10 mouse cellular contexts compared by ENCODE assay signal in genomic region chr12:112309781-112310180, GRCm38 (mm10).
DNase-seq lines count a peak whose midpoint lies in the region; TF ChIP-seq lines count a peak whose summit lies in the region.
"Had no signal": no experiment of that assay in that cellular context is flagged by ENCODE, and none has a peak within 500 bp of the region (broad histone marks: within the 10 kb centered on the region; RNA-seq: fewer than 3 reads in every experiment).

No protein-coding gene starts in this region.

- peak; percentile 62 for TF ChIP-seq CTCF in heart, adult 2 months (IDR thresholded peaks at IDR 0.05)

- no peaks in the 10 kb centered on the region for H3K4me1 ChIP-seq in heart, adult 2 months (ENCODE audit: control insufficient read depth, insufficient read depth, low read length)
- 0 out of 2 replicates have a peak, but pooled peaks cover 3% of the 10 kb centered on the region for H3K4me1 ChIP-seq in heart, embryonic 10.5 days
- H3K4me1 ChIP-seq: liver, embryonic 13.5 days had no signal

- H3K4me3 ChIP-seq in heart, adult 2 months: no peak overlapping the region
- no peak overlapping the region for H3K4me3 ChIP-seq in heart, embryonic 10.5 days
- H3K4me3 ChIP-seq: hindbrain, embryonic 10.5 days; liver, embryonic 13.5 days had no signal

- TF ChIP-seq POLR2A in heart, adult 2 months (IDR thresholded peaks at IDR 0.05; ENCODE audit: insufficient read depth, low read depth, low read length): no peak

- WGBS in heart, adult 2 months: 92% methylated on average over 10 of the region's 10 CpGs
- 93% methylated on average over 9 of the region's 10 CpGs for WGBS in heart, embryonic 10.5 days

- no peaks in the 10 kb centered on the region for H3K36me3 ChIP-seq in heart, adult 2 months (ENCODE audit: control insufficient read depth, insufficient read depth, low read length)
- no peaks in the 10 kb centered on the region for H3K36me3 ChIP-seq in heart, embryonic 10.5 days
- H3K36me3 ChIP-seq: hindbrain, embryonic 10.5 days; liver, embryonic 13.5 days had no signal

- no peak overlapping the region for H3K27ac ChIP-seq in heart, adult 2 months
- no peak overlapping the region for H3K27ac ChIP-seq in heart, embryonic 10.5 days
- H3K27ac ChIP-seq: liver, embryonic 13.5 days had no signal

- H3K9ac ChIP-seq in heart, adult 2 months (ENCODE audit: low read depth, low read length): no peak overlapping the region
- H3K9ac ChIP-seq: liver, embryonic 13.5 days had no signal

- no peaks in the 10 kb centered on the region for H3K9me3 ChIP-seq in heart, embryonic 10.5 days
- H3K9me3 ChIP-seq: hindbrain, embryonic 10.5 days; liver, embryonic 13.5 days had no signal

- intact Hi-C loops in heart, adult 2 months (cut with DNase I): loop anchor here (2.0 kb wide), 1 partner anchor 165 kb away; no protein-coding TSS in a partner anchor

- no peak for TF ChIP-seq EP300 in heart, adult 2 months (IDR thresholded peaks at IDR 0.05; ENCODE audit: insufficient read depth, low read depth, low read length)

- peak in 1 of 2 experiments; percentile 35 for DNase-seq in heart, adult 2 months
- no peak for DNase-seq in heart, embryonic 10.5 days (ENCODE audit: low spot score)
- DNase-seq in right cerebral cortex, postnatal 4 days: peak; percentile 24
- DNase-seq in right cerebral cortex, postnatal 10 days (ENCODE audit: low spot score in 2 of 2): no peak
- peak; percentile 45 for DNase-seq in kidney, postnatal 14 days
- no peak for DNase-seq in spleen, postnatal 4 days (ENCODE audit: low spot score in 2 of 2)
- no peak for DNase-seq in urinary bladder, postnatal 36 days (ENCODE audit: low spot score in 2 of 2)
- no peak for DNase-seq in layer of hippocampus, postnatal 36 days
- DNase-seq: liver, embryonic 13.5 days had no signal

- H3K79me2 ChIP-seq in heart, adult 2 months (replicated peaks; ENCODE audit: control insufficient read depth, insufficient read depth, low read length): no peaks in the 10 kb centered on the region

- H3K27me3 ChIP-seq in heart, adult 2 months (ENCODE audit: control insufficient read depth, insufficient read depth, low read length): no peaks in the 10 kb centered on the region
- H3K27me3 ChIP-seq in heart, embryonic 10.5 days (ENCODE audit: insufficient read depth, poor library complexity, severe bottlenecking): peaks cover 5% of the 10 kb centered on the region; the same call in 1 of the 2 replicates
- H3K27me3 ChIP-seq: liver, embryonic 13.5 days had no signal

Comparison
In these comparisons a context has a peak if more than half of its experiments do, and no peak if none do; other contexts are left out.
1. DNase-seq: peak in right cerebral cortex, postnatal 4 days (single experiment) and kidney, postnatal 14 days (single experiment); none in heart, embryonic 10.5 days (single experiment), right cerebral cortex, postnatal 10 days (0 of 2), spleen, postnatal 4 days (0 of 2), urinary bladder, postnatal 36 days (0 of 2) and layer of hippocampus, postnatal 36 days (0 of 2).